Mouse (Mus musculus): Measurements from ENCODE around the gene Ccdc9.
"Not testable (repeated sequence)": the region's sequence is repeated elsewhere in the genome, so short reads cannot be mapped to it uniquely, and the experiment has no call there.

The Ccdc9 gene

DNA sequence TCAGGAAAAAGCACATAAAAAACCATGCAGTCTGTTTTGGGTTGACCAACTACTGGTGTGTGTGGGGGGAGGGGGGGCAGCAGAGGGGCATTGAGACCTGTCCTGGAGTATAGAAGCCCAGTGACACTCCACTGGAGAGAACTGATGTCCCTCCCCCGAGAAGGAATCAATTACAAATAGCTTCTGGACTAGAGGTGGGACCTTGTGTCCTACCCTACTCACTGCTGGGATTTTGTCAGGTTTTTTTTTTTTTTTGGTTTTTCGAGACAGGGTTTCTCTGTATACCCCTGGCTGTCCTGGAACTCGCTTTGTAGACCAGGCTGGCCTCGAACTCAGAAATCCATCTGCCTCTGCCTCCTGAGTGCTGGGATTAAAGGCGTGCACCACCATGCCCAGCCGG, 20.5 kb upstream of the Ccdc9 start:
- not testable (repeated sequence) for DNase-seq

DNA sequence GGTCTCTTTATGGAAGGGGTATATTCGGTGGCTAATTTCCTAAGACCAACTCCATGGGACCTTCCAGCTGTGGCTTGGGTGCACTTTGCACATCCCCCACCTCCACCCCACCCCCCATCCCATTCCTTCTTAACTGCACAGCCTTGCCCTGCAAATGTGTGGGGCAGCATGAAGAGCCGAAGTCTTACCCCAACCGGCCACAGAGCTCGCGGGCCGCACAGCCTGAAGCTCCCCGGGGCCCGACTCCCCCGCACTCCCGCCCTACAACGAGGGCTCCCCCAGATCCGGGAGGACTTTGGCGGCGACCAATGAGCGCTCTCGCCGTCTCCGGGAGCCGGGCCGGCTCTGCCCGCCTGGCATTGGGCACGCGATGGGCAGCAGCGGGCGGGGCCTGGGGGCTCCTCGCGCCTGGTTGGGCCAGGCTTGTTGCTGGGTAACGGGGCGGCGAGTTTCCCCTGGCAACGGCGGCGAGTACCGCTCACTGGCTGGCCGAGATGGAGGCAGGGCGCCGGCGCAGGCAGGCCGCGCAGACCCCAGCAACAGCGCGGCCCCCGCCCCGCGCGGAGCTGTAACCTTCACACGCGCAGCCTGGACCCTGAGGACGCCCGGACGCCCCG, 12.9 kb upstream of the Ccdc9 start:
- DNase-seq: peak; percentile 68

GRCm38 (mm10) chr7:16298927-16299326, 12.3 kb upstream of the Ccdc9 start:
- DNase-seq: no peak

DNA sequence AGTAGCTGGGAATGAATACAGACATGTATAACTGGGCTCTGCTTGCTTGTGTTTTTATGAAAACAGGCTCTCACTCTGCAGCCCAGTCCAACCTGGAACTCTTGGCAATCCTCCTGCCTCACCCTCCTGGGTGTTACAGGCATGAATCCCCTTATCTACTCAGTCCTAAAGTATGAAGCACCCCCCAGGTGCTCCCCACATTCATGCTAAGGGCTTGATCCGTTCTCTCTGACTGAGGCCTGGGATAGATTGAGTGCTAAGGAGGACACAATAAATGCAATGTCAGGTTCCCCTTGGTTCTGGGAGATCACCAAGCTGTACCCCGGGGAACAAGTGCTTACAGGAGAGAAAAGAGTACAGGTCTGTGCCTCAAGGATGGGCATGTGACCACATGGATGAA, 11.0 kb upstream of the Ccdc9 start:
- DNase-seq: no peak

DNA sequence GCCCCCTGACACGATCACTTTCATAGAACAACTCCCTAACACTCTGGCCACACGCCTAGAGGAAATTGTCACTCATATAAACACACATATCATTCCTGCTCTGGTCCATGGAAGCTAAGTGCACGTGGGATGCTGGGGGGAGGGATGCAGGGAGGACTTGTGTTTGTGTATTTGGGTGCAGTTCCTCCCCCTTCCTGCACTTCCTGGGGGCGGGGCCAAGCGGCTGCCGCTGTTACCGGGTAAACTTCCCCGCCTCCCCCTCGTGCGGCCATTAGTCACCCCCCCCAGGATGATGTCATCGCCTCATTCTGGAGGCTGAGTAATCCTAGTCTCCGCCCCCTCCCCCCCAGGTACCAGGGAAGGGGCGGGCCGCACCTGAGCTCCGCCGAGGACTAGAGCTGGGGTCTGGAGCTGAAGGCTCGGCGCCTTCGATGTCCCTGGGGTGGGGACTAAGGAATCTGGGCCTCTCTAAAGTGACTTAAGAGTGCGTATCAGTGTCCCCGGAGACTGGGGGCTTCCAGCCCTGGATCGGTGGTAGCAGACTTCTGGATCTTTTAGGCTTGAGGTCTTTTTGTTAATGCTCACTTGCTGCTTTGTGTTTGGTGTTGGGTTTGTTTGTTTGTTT, 10.3 kb upstream of the Ccdc9 start:
- peak; percentile 95 for DNase-seq

DNA sequence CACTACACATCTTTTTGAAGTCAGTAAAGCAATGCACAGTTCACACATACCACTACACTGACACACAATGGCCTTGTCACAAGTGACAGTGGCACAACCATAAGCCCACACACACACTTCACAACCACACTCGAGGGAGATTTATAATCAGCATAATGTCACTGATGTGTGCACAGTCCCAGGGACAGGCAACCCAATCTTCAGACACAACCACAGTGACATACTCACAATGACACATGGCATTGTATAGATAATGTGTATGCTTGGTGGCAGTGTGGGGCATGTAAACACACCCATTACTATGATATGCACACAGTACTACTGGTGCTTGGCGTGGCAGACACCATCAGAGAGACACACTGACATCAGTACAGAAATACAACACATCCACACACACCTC, 9.6 kb upstream of the Ccdc9 start:
- DNase-seq: no peak

DNA sequence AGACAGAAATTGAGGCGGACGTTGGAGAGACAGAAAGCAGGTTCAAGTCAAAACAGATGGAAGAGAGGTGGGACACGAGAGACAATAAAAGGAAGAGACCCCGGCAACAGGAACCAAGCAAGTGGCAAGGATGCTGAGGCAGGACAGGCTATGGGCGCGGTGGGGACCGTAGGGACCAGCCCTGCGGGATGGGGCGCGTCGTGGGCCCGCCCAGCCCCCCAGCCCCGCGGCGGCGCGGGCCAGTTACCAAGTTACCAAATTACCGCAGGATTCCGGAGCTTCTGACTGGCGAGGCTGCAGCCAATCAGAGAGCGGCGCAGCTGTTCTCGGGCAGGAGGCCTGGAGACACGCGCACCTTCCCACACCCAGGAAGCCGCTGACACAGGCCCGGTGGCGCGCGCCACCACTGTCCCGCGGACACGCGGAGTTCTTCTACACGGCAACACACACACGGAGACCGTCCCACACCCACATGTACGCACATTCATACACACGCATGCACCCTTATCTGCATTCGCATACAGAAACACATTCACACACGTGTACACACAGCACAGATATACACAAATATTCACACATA, 8.8 kb upstream of the Ccdc9 start:
- DNase-seq: peak; percentile 80

GRCm38 (mm10) chr7:16294837-16295236, 8.2 kb upstream of the Ccdc9 start:
- peak; percentile 96 for DNase-seq

DNA sequence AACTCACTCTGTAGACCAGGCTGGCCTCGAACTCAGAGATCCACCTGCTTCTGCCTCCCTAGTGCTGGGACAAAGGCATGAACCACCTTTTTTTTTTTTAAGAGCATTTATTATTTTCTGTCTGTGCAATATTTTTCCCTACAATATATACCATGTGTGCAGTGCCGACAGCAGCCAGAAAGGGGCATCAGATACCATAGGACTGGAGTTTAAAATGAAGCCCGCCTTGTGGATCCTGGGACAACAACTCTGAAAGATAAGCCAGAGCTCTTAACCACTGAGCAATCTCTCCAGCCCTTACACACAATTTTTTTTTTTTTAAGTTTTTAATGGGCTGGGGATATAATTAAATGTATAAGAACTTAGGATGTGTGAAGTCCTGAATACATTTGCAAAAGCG, 7.8 kb upstream of the Ccdc9 start:
- peak; percentile 72 for DNase-seq

- DNase-seq: no peak
Measured at GRCm38 (mm10) chr7:16287791-16288190, 1.2 kb upstream of the Ccdc9 start.

DNA sequence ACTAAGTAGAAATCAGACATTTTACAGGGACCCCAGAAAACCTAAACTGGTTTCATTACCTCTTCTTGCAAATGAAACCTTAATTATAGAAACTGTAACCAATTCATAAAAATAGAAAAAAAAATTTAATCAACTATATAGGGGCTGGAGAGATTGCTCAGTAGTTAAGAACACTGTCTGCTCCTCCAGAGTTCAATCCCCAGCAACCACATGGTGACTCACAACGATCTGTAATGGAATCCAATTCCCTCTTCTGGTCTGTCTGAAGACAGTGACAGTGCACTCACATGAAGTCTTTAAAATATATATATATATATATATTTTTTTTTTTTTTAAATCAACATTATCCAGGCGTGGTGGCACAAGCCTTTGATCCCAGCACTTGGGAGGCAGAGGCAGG, 421 bp upstream of the Ccdc9 start:
- DNase-seq: no peak

DNA sequence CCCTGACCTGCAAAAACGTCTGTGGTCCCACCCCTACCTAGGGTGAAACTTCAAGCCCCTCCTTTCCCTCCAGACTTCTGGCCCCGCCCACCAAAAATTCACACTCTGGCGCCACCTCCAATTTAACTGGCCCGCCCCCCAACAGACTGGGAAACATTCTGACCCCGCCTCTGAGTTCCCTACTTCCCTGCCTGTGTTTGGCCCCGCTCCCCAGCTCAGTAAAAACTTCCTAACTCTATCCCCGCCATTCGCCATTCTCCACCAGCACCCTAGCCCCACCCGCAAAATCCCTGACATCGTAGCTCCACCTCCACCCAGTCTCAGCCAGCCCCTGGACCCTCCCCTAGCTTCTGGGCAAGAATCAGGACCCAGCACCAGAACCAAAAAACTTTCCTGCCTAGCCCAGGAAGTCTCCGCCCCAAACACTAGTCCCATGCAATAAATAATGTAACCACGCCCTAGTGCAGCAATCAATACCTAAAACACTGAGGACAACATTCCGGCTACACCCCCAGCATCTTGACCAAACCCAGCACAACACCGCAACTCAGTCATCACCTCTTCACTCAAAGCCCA, 1.1 kb downstream of the Ccdc9 start:
- DNase-seq: peak; percentile 81

DNA sequence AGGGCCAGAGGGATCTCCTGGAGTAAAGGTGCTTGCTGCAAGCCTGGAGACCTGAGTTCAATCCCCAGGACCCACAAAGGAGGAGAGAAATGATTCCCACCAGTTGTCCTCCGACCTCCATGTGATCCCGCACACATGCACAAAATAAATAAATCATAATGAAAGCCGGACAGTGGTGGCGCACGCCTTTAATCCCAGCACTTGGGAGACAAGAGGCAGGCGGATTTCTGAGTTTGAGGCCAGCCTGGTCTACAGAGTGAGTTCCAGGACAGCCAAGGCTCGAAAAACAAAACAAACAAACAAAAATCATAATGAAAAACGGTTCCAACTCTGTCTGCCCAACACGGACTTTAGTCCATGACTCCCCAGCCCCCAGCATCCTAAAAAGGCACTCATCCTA, 1.7 kb downstream of the Ccdc9 start:
- DNase-seq: no peak

DNA sequence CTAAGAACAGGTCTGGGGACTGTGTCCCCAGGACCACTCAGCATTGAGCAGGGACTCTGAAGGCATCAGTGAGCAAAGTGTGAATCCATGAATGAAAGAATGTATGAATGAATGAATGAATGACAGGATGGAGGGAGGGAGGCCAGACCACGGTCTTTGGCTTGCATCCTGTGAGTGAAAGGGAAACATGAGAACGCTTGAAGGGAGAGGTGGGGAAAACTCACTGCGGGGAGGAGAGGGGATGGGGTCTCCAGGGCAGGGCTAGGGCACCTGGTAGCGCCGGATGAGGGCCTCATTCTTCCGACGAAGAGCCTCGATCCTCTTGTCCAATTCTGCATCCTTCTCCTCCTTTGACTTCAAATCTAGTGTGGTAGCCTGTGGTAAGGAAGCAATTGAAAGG, 2.6 kb downstream of the Ccdc9 start:
- no peak for DNase-seq

GRCm38 (mm10) chr7:16282334-16282733, 4.3 kb downstream of the Ccdc9 start:
- no peak for DNase-seq

DNA sequence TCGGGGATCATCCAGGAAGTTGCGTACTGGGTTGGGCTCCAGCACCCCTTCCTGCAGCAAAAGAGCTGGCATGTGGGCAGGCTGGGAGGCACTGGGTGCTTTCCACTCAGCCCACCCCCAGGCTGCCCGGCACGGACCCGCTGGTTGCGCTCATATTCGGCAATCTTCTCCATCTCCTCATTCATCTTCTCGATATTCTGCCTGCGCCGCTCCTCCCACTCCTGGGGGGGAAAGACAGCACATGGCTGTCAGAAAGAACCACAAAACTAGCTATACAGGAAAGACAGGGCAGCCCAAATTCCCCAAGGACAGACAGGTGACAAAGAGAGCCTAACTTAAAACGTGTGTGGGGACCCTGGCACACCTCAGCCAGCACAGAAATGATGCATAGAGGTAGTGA, 5.9 kb downstream of the Ccdc9 start:
- no peak for DNase-seq

DNA sequence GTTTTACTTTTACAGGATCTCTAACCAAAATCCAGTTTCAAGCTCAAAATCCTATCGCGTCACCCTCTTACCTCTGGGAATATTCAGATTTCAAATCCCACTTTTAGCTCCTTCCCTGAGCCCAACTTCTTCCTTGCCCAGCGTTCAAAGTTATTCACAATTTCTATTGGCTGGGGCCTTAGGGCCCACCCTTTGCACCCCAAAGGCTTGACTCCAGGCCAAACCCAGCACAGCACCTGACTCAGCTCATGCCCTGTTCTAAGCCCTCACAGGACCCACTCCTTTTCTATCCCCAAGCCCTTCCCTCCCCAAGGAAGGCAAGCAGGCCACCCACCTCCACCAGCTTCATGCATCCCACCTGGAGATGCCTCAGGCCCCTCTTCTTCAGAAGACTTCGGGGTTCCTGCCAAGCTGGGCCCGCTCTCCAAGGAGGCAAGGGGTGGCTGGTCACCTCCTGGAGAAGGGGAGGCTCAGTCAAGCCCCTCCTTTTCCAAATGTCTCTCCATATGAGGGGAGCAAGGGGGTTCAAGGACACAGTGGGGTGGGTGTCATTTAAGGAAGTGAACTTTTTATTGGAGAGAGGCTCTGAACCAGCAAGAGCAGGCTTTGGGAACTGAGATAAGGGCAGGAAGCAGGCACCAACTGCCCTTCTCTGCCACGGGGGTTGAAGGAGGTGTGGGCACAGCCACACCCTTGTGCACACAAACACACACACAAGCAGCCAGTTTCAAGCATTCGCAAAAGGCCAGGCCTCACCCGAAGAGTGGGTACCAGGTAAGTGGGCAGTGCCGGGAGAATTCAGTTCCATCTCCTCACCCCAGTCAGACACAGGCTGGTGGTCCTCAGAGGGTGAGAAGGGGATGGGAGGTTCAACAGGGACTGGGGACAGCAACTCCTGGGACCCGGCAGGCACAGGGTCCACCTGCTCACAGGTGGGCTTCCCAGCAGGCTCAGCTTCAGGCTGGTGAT, 11.4 kb downstream of the Ccdc9 start:
- DNase-seq: no peak

DNA sequence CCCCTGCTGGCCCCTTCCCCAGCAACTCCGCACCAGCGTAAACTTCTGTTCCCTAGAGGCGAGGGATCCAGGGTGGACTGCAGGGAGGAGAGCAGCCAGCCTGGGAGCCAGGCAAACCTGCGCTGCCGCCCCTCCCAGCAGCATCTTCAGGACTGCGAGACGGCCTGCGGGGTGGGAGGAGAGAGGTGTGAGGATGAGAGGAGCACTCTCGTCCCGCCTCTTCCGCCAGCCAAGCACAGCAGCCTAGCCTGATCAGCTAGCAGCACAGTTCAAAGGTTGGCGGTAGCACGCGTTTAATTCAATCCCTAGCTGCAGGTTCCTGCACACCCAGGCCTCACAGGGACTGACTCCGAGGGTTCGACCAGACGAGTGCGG, 12.8 kb downstream of the Ccdc9 start:
- peak; percentile 87 for DNase-seq

DNA sequence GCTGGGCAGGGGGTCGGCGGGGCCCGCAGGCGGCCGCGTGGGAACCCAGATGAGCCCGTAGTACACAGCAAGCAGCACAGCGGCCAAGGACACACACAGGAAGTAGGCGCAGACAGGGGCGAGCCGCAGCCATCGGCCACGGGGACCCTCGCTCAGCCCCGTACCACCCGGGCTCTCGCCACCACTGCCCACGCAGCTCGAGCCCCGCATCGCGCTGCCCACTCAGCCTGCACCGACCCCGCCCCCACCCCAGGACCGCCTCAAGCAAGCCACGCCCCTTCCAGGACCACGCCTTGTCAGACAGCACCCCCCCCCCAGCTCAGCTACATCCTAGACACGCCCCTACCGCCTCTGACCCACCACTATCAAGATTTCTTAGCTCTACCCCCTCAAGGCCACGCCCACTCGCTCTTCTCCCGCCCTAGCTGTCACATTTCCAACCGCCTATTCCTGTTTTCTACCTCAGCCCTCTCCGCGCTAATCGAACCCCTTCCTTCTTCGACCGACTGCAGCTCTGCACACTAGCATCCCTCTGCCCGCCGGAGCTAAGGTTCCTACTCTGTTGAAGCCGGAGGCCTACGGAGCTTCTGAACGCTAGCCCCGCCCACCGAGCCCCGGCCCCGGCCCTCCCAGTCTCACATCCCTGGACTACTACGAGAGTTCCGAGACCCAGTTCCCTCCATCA, 13.4 kb downstream of the Ccdc9 start, which contains the start of gene Inafm1:
Gene Inafm1 (minus strand): TSS at position 537 of the 685 bp plus-strand sequence.
- peak; percentile 93 for DNase-seq

- DNase-seq: peak; percentile 78
Measured at GRCm38 (mm10) chr7:16272681-16273080, 13.9 kb downstream of the Ccdc9 start.

DNA sequence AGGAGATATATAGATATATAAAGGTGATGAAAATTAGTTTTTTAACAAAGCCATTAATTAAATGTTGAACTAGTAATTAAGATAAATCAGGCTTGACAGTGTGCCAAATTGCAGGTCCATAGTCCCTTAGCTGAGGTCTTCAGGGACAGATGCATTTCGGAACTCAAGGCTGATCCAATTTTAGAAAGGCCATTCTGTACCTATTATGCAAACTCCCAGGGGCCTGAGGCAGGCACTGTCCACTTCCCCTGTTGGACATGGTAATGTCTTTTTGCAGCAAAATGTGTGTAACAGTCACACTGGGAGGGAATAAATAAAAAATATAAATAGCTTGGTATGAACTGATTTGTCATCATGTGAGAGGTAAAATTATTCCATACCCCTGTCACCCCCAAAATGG, 15.5 kb downstream of the Ccdc9 start:
- DNase-seq: no peak

- DNase-seq: not testable (repeated sequence)
Measured at GRCm38 (mm10) chr7:16266593-16266992, 20.0 kb downstream of the Ccdc9 start.
